Mouse (Mus musculus) cerebellum, adult 2 months (tissue): ENCODE measurements around the gene Cachd1.

Source experiments
- CTCF ChIP-seq: fragments of 200-500 bp; IDR thresholded peaks from 2 replicates; pipeline ENCODE4 v1.5.1; 2011; ENCODE audit warnings: low read depth, mild to moderate bottlenecking, control low read depth, low read length, moderate library complexity, borderline replicate concordance; ENCODE audit not compliant: insufficient read depth
- POLR2A ChIP-seq: fragments of 200-500 bp; IDR thresholded peaks from 2 replicates; pipeline ENCODE4 v1.6.1; 2011; ENCODE audit warnings: low read length, control low read depth, borderline replicate concordance; ENCODE audit not compliant: insufficient read depth

GRCm38 (mm10) chr4:100950316-100950715 is 173.8 kb downstream of the Cachd1 start:
- TF ChIP-seq CTCF (no peak), POLR2A (no peak)
